Mouse (Mus musculus) heart, embryonic 10.5 days (tissue): Measurements from ENCODE around the gene Stk33. TPM values are rescaled to one million over a fixed set of nuclear protein-coding genes. Genes with fewer than 3 reads are reported as not detected.

ENCODE experiments used
- DNase-seq: peaks from one replicate; pipeline ENCODE4 v3.0.0-alpha.2; 2017; ENCODE audit warnings: low spot score
- H3K27ac ChIP-seq: fragments of 300-500 bp; sonication (generic); 2 replicates; pipeline ENCODE4 v1.5.1; 2016; ENCODE audit warnings: mild to moderate bottlenecking
- H3K27me3 ChIP-seq: fragments of 300-500 bp; sonication (generic); 2 replicates; pipeline ENCODE4 v1.6.1; 2016; ENCODE audit warnings: mild to moderate bottlenecking; ENCODE audit not compliant: poor library complexity, insufficient read depth, severe bottlenecking
- H3K36me3 ChIP-seq: fragments of 300-500 bp; sonication (generic); 2 replicates; pipeline ENCODE4 v1.6.1; 2016; ENCODE audit warnings: mild to moderate bottlenecking, moderate library complexity
- H3K4me1 ChIP-seq: fragments of 300-500 bp; sonication (generic); 2 replicates; pipeline ENCODE4 v1.6.1; 2016; ENCODE audit warnings: mild to moderate bottlenecking
- H3K4me3 ChIP-seq: fragments of 300-500 bp; sonication (generic); 2 replicates; pipeline ENCODE4 v1.5.1; 2016; ENCODE audit warnings: mild to moderate bottlenecking, moderate library complexity
- H3K9me3 ChIP-seq: fragments of 300-500 bp; sonication (generic); 2 replicates; pipeline ENCODE4 v1.6.1; 2016; ENCODE audit warnings: mild to moderate bottlenecking, moderate library complexity
- WGBS: fragments of 180-500 bp; shearing (Covaris S2); methylation state at CpG from one replicate; pipeline ENCODE4 v1.1.7; 2016; 5-methylcytosine and 5-hydroxymethylcytosine counted together
- polyA plus RNA-seq: library from polyadenylated mRNA; unstranded; fragments of >200 nt; fragmentation: Nextera tagmentation; extraction: Ambion mirVana; gene quantifications from 2 replicates; pipeline ENCODE4 v1.2.1, GENCODE M21; 2016

Stk33 gene
- polyA plus RNA-seq, 1 experiment from 2014 or later = 0.24 TPM

GRCm38 (mm10) chr7:109326813-109327212 is 112.1 kb downstream of the Stk33 start:
- Histone ChIP-seq H3K4me3 (no peak overlapping the region), H3K36me3 (no peaks in the 10 kb centered on the region), H3K27me3 (no peaks in the 10 kb centered on the region), H3K4me1 (no peaks in the 10 kb centered on the region), H3K9me3 (no peaks in the 10 kb centered on the region), H3K27ac (no peak overlapping the region)
- 57% methylated on average over 4 of the region's 4 CpGs for WGBS
- DNase-seq = no peak

GRCm38 (mm10) chr7:109325731-109326130 is 113.2 kb downstream of the Stk33 start:
- no peak for DNase-seq
- Histone ChIP-seq H3K4me1 (no peaks in the 10 kb centered on the region), H3K36me3 (no peaks in the 10 kb centered on the region), H3K4me3 (no peak overlapping the region), H3K9me3 (no peaks in the 10 kb centered on the region), H3K27me3 (no peaks in the 10 kb centered on the region), H3K27ac (no peak overlapping the region)
- WGBS = 84% methylated on average over 3 of the region's 3 CpGs

- 82% methylated on average over 9 of the region's 9 CpGs for WGBS
These were observed 113.7 kb downstream of the Stk33 start for GRCm38 (mm10) chr7:109325169-109325568.

GRCm38 (mm10) chr7:109309506-109309905 is 129.4 kb downstream of the Stk33 start:
- Histone ChIP-seq H3K4me3 (no peak overlapping the region), H3K27me3 (no peaks in the 10 kb centered on the region), H3K27ac (no peak overlapping the region), H3K9me3 (no peaks in the 10 kb centered on the region), H3K36me3 (no peaks in the 10 kb centered on the region), H3K4me1 (no peaks in the 10 kb centered on the region)
- 80% methylated on average over 2 of the region's 2 CpGs for WGBS
- DNase-seq = no peak

More at GRCm38 (mm10) chr7:109325169-109325568, 113.7 kb downstream of the Stk33 start:
- DNase-seq = no peak
- H3K9me3 ChIP-seq = no peaks in the 10 kb centered on the region
- no peaks in the 10 kb centered on the region for H3K27me3 ChIP-seq
- no peak overlapping the region for H3K4me3 ChIP-seq
- H3K36me3 ChIP-seq = no peaks in the 10 kb centered on the region
- H3K27ac ChIP-seq = no peak overlapping the region
- no peaks in the 10 kb centered on the region for H3K4me1 ChIP-seq

- Histone ChIP-seq H3K4me1 (no peaks in the 10 kb centered on the region), H3K27ac (no peak overlapping the region), H3K36me3 (no peaks in the 10 kb centered on the region), H3K9me3 (no peaks in the 10 kb centered on the region), H3K4me3 (no peak overlapping the region), H3K27me3 (no peaks in the 10 kb centered on the region)
- 72% methylated on average over 3 of the region's 3 CpGs for WGBS
- no peak for DNase-seq
These were observed 143.1 kb downstream of the Stk33 start for GRCm38 (mm10) chr7:109295807-109296206.

GRCm38 (mm10) chr7:109295351-109295750 is 143.5 kb downstream of the Stk33 start:
- DNase-seq = no peak
- no peak overlapping the region for H3K4me3 ChIP-seq
- 68% methylated on average over 5 of the region's 5 CpGs for WGBS
- H3K36me3 ChIP-seq = no peaks in the 10 kb centered on the region
- no peaks in the 10 kb centered on the region for H3K27me3 ChIP-seq
- H3K27ac ChIP-seq = no peak overlapping the region
- no peaks in the 10 kb centered on the region for H3K9me3 ChIP-seq
- H3K4me1 ChIP-seq = no peaks in the 10 kb centered on the region

- no peak overlapping the region for H3K27ac ChIP-seq
- WGBS = 9% methylated on average over 2 of the region's 2 CpGs
- H3K36me3 ChIP-seq = no peaks in the 10 kb centered on the region
- H3K4me1 ChIP-seq = no peaks in the 10 kb centered on the region
- no peak overlapping the region for H3K4me3 ChIP-seq
- DNase-seq = no peak
- no peaks in the 10 kb centered on the region for H3K27me3 ChIP-seq
- H3K9me3 ChIP-seq = no peaks in the 10 kb centered on the region
These were observed 148.4 kb downstream of the Stk33 start for GRCm38 (mm10) chr7:109290501-109290900.

- no peak for DNase-seq
- Histone ChIP-seq H3K4me1 (no peaks in the 10 kb centered on the region), H3K4me3 (no peak overlapping the region), H3K9me3 (no peaks in the 10 kb centered on the region), H3K36me3 (no peaks in the 10 kb centered on the region), H3K27me3 (no peaks in the 10 kb centered on the region), H3K27ac (no peak overlapping the region)
- WGBS = 74% methylated on average over 6 of the region's 6 CpGs
These were observed 149.8 kb downstream of the Stk33 start for GRCm38 (mm10) chr7:109289106-109289505.

- peak; percentile 51 for DNase-seq
- WGBS = 84% methylated on average over 4 of the region's 4 CpGs
These were observed 156.8 kb downstream of the Stk33 start for GRCm38 (mm10) chr7:109282106-109282505.

GRCm38 (mm10) chr7:109276622-109277021 is 162.3 kb downstream of the Stk33 start:
- Histone ChIP-seq H3K27me3 (0 out of 2 replicates have a peak, but pooled peaks cover 7% of the 10 kb centered on the region), H3K36me3 (no peaks in the 10 kb centered on the region), H3K4me3 (no peak overlapping the region), H3K4me1 (no peaks in the 10 kb centered on the region), H3K9me3 (no peaks in the 10 kb centered on the region), H3K27ac (no peak overlapping the region)
- WGBS = 79% methylated on average over 3 of the region's 3 CpGs
- DNase-seq = peak; percentile 71

More at GRCm38 (mm10) chr7:109282106-109282505, 156.8 kb downstream of the Stk33 start:
- Histone ChIP-seq H3K36me3 (no peaks in the 10 kb centered on the region), H3K9me3 (no peaks in the 10 kb centered on the region), H3K27ac (no peak overlapping the region), H3K4me3 (no peak overlapping the region), H3K27me3 (no peaks in the 10 kb centered on the region), H3K4me1 (no peaks in the 10 kb centered on the region)

- H3K4me3 ChIP-seq = no peak overlapping the region
- 0 out of 2 replicates have a peak, but pooled peaks cover 7% of the 10 kb centered on the region for H3K27me3 ChIP-seq
- no peaks in the 10 kb centered on the region for H3K4me1 ChIP-seq
- WGBS = 77% methylated on average over 4 of the region's 4 CpGs
- H3K36me3 ChIP-seq = no peaks in the 10 kb centered on the region
- DNase-seq = peak; percentile 63
- no peaks in the 10 kb centered on the region for H3K9me3 ChIP-seq
- H3K27ac ChIP-seq = no peak overlapping the region
These were observed 163.0 kb downstream of the Stk33 start for GRCm38 (mm10) chr7:109275901-109276300.

- peak; percentile 63 for DNase-seq
- Histone ChIP-seq H3K9me3 (no peaks in the 10 kb centered on the region), H3K27ac (no peak overlapping the region), H3K4me1 (no peaks in the 10 kb centered on the region), H3K4me3 (no peak overlapping the region), H3K36me3 (no peaks in the 10 kb centered on the region), H3K27me3 (0 out of 2 replicates have a peak, but pooled peaks cover 7% of the 10 kb centered on the region)
- 79% methylated on average over 3 of the region's 3 CpGs for WGBS
These were observed 163.7 kb downstream of the Stk33 start for GRCm38 (mm10) chr7:109275151-109275550.

GRCm38 (mm10) chr7:109274289-109274688 is 164.6 kb downstream of the Stk33 start:
- Histone ChIP-seq H3K36me3 (no peaks in the 10 kb centered on the region), H3K4me1 (no peaks in the 10 kb centered on the region), H3K27me3 (0 out of 2 replicates have a peak, but pooled peaks cover 7% of the 10 kb centered on the region), H3K4me3 (no peak overlapping the region), H3K9me3 (no peaks in the 10 kb centered on the region), H3K27ac (no peak overlapping the region)
- 49% methylated on average over 3 of the region's 3 CpGs for WGBS
- peak; percentile 54 for DNase-seq

- Histone ChIP-seq H3K9me3 (no peaks in the 10 kb centered on the region), H3K4me3 (no peak overlapping the region), H3K27me3 (peaks cover 27% of the 10 kb centered on the region; the same call in 1 of the 2 replicates), H3K4me1 (no peaks in the 10 kb centered on the region), H3K36me3 (no peaks in the 10 kb centered on the region), H3K27ac (no peak overlapping the region)
- WGBS = 82% methylated on average over 4 of the region's 4 CpGs
- DNase-seq = no peak
These were observed 169.8 kb downstream of the Stk33 start for GRCm38 (mm10) chr7:109269046-109269445.
